Mouse (Mus musculus): ENCODE measurements around the gene Ddx31. TPM values are rescaled to one million over a fixed set of nuclear protein-coding genes. Genes with fewer than 3 reads are reported as not detected.

Gene Ddx31
- 13.2 and 17.1 TPM in 2 replicates for polyA plus RNA-seq (2015; fragmentation: Nextera tagmentation; extraction: Ambion mirVana)

DNA sequence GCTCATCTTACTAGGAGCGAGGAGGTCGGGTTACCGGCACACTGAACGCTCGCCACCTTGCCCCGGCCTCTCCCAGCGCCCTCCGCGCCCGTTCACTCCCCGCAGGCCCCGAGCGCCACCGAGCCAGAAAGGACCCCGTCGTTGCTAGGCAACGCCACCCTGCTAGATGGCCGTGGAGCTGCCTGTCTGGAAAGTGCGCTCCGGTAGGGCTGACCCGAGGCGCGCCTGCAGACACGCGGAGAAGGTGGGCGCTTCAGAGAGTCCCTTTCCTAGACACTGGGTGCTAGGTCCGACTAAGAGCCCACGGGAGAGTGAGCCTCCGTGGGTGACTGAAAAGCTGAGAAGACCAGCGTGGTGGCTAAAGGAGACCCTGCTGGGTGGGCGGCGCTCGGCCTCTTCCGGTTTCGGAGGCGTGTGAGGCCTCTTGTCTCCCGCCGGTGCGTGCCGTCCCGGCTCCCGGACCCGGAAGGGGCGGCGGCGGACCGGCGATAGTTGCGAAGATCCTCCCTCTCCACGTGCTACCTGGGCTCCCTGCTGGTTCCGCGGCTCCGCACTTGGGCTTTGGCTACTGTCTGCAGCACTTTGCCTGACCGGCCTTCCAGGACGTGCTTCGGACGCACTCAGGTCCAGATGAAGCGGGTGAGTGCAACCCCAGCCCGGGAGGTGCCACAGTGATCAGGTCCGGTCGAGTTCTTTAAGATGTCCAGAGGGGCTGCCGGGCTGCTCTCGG lies at the start of gene Ddx31, which contains the start of gene Gtf3c4:
TSS of gene Ddx31 (plus strand) at position 185 of the 730 bp plus-strand sequence.
TSS of gene Gtf3c4 (minus strand) at position 139 of the 730 bp plus-strand sequence.
- peak; percentile 98 for ATAC-seq
- Histone ChIP-seq H3K27me3 (replicated peaks; ENCODE audit: control insufficient read depth, insufficient read depth, low read length) (no peaks in the 10 kb centered on the region), H3K36me3 (ENCODE audit: control insufficient read depth, insufficient read depth, low read length) (peaks cover 2% of the 10 kb centered on the region; the same call in 1 of the 2 replicates), H3K27ac (ENCODE audit: low read depth, low read length) (peak within 1 kb of the TSS; percentile 89), H3K4me3 (ENCODE audit: low read length) (peak within 1 kb of the TSS; percentile 82), H3K4me1 (ENCODE audit: control insufficient read depth, insufficient read depth, low read depth, low read length) (peaks cover 40% of the 10 kb centered on the region), H3K9me3 (ENCODE audit: control insufficient read depth, low read length) (no peaks in the 10 kb centered on the region), H3K4me2 (ENCODE audit: low read length) (peak within 1 kb of the TSS; percentile 98), H3K9ac (ENCODE audit: low read depth, low read length) (peak within 1 kb of the TSS; percentile 91)
- WGBS: under 1% methylated on average over 63 of the region's 63 CpGs

DNA sequence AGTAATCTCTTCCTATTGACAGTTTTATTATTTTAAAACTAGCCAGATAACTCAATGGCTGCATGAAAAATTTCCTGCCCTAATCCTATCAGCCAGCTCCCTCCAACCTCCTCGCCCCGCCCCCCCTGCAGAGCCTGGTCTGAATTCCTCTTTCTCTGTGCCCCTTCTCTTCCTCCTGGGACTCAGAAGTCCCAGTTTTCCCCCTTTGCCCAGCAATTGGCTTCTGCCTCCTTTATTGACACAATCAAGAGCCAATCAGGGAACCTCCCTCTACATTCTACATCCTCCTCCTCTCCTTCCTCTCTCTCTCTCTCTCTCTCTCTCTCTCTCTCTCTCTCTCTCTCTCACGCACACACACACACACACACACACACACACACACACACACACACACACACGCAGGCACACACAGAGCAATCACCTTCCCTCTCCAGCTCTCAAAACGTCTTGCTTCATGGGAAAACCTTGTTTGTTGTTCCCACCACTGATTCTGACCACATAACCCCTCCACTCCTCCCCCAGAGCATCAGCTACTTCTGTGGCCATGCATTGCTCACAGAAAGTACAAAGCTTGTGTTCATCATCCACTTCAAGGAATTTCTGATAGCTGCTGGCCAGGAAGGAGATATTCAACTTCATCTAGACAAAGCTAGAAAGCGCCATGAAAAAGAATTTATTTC lies 47.1 kb upstream of the Ddx31 start:
- H3K27me3 ChIP-seq (replicated peaks; ENCODE audit: control insufficient read depth, insufficient read depth, low read length): no peaks in the 10 kb centered on the region
- no peaks in the 10 kb centered on the region for H3K36me3 ChIP-seq (ENCODE audit: control insufficient read depth, insufficient read depth, low read length)
- peak; percentile 90 for ATAC-seq
- H3K4me2 ChIP-seq (ENCODE audit: low read length): peak overlapping the region; percentile 50
- no peaks in the 10 kb centered on the region for H3K9me3 ChIP-seq (ENCODE audit: control insufficient read depth, low read length)
- 25% methylated on average over 5 of the region's 6 CpGs for WGBS
- H3K4me1 ChIP-seq (ENCODE audit: control insufficient read depth, insufficient read depth, low read depth, low read length): peaks cover 9% of the 10 kb centered on the region
- no peak overlapping the region for H3K4me3 ChIP-seq (ENCODE audit: low read length)
- H3K9ac ChIP-seq (ENCODE audit: low read depth, low read length): no peak overlapping the region
- H3K27ac ChIP-seq (ENCODE audit: low read depth, low read length): no peak overlapping the region

DNA sequence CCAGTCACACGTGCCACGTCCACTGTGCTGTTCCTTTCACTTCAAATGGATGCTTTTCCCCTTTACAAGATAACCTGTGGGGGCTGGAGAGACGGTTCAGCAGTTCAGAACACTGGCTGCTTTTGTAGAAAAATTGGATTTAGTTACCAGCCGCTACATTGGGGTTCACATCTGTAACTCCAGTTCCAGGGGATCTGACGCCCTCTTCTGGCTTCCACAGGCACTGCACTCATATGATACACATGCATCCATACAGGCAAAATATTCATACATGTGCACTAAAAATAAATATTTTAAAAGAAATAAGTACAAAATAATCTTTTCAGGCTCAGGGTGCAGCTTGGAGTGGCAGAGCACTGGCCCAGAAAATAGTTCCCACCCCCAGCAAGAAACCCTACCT lies 45.6 kb upstream of the Ddx31 start:
- H3K4me2 ChIP-seq (ENCODE audit: low read length): no peak overlapping the region
- no peak overlapping the region for H3K9ac ChIP-seq (ENCODE audit: low read depth, low read length)
- WGBS: 77% methylated on average over 5 of the region's 5 CpGs
- H3K4me3 ChIP-seq (ENCODE audit: low read length): no peak overlapping the region
- no peak overlapping the region for H3K27ac ChIP-seq (ENCODE audit: low read depth, low read length)
- no peaks in the 10 kb centered on the region for H3K27me3 ChIP-seq (replicated peaks; ENCODE audit: control insufficient read depth, insufficient read depth, low read length)
- H3K9me3 ChIP-seq (ENCODE audit: control insufficient read depth, low read length): no peaks in the 10 kb centered on the region
- ATAC-seq: no peak
- no peaks in the 10 kb centered on the region for H3K36me3 ChIP-seq (ENCODE audit: control insufficient read depth, insufficient read depth, low read length)
- peaks cover 11% of the 10 kb centered on the region for H3K4me1 ChIP-seq (ENCODE audit: control insufficient read depth, insufficient read depth, low read depth, low read length)

DNA sequence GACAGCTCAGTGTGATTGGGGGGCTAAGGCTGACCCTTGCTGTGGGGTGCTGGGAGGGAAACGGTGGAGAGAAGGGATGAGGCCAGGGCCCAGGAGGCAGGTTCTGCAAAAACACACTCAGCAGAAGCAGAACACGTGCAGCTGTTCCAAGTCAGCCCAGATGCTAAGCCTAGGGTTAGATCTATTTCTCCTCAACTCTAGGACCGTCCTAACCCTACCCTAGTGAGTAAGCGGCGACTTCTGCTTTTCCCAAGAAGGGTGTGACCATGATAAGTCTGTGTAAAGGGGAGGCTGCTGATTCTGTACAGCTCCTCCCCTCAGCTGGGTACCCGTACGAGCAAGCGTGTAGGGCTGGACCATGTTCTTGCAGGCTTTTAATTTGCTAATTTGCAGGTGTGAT lies 43.9 kb upstream of the Ddx31 start:
- Histone ChIP-seq H3K9ac (ENCODE audit: low read depth, low read length) (no peak overlapping the region), H3K27ac (ENCODE audit: low read depth, low read length) (no peak overlapping the region), H3K4me2 (ENCODE audit: low read length) (no peak overlapping the region), H3K4me3 (ENCODE audit: low read length) (no peak overlapping the region), H3K9me3 (ENCODE audit: control insufficient read depth, low read length) (no peaks in the 10 kb centered on the region), H3K27me3 (replicated peaks; ENCODE audit: control insufficient read depth, insufficient read depth, low read length) (no peaks in the 10 kb centered on the region), H3K4me1 (ENCODE audit: control insufficient read depth, insufficient read depth, low read depth, low read length) (peaks cover 11% of the 10 kb centered on the region), H3K36me3 (ENCODE audit: control insufficient read depth, insufficient read depth, low read length) (no peaks in the 10 kb centered on the region)
- ATAC-seq: no peak
- WGBS: 77% methylated on average over 8 of the region's 8 CpGs

DNA sequence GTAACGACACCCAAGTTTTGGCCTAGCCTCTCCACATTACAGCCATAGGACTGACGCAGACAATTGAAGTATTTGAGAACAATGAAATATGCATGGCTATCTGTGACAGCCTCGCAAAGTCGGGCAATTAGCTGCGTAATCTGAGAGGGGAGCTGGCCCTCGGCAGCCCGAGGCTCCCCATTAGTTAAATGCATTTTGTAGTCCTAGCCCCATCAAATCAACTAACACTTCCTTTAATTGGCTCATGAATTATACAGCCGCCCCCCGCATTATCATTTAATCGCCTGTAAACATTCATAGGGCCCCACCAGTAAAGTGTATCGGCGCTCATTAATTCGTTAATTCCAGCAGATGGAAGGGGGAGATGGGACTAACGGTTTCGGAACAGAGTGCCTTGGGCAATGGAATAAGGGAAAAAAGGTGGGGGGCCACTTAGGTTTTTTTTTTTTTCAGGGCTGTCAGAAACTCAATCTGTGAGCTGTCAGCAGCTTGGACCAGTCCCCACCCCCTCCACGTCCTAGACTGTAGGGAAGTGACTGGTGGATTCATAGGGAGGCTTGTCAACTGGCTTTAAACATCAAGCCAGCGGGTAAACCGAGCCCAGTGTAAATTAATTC lies 42.6 kb upstream of the Ddx31 start:
- no peak overlapping the region for H3K4me3 ChIP-seq (ENCODE audit: low read length)
- H3K4me2 ChIP-seq (ENCODE audit: low read length): peak overlapping the region; percentile 22; the same call in 1 of the 2 replicates
- no peaks in the 10 kb centered on the region for H3K27me3 ChIP-seq (replicated peaks; ENCODE audit: control insufficient read depth, insufficient read depth, low read length)
- H3K9ac ChIP-seq (ENCODE audit: low read depth, low read length): no peak overlapping the region
- no peak overlapping the region; the same call in 1 of the 2 replicates for H3K27ac ChIP-seq (ENCODE audit: low read depth, low read length)
- H3K9me3 ChIP-seq (ENCODE audit: control insufficient read depth, low read length): no peaks in the 10 kb centered on the region
- WGBS: 21% methylated on average over 18 of the region's 18 CpGs
- peak; percentile 62; the same call in 1 of the 2 replicates for ATAC-seq
- peaks cover 10% of the 10 kb centered on the region for H3K4me1 ChIP-seq (ENCODE audit: control insufficient read depth, insufficient read depth, low read depth, low read length)
- H3K36me3 ChIP-seq (ENCODE audit: control insufficient read depth, insufficient read depth, low read length): no peaks in the 10 kb centered on the region

DNA sequence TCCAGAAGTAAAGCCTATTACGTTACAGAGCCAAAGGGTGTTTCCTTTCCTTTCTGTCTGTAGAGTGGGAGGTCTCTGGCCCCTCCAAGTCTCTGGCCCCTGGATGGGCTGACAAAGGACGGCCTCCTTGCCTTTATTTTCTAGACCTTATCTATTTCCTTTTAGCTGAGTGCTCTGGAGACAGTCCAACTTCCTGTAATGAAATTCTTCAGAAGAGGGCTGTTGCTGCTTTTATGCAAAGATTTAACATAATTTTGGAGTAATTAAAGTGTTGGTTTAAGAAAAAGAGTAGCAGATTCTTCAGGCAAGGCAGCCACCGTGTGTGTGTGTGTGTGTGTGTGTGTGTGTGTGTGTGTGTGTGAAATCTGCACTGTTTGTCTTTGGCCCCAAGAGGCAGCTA lies 41.8 kb upstream of the Ddx31 start:
- no peak overlapping the region for H3K9ac ChIP-seq (ENCODE audit: low read depth, low read length)
- H3K9me3 ChIP-seq (ENCODE audit: control insufficient read depth, low read length): no peaks in the 10 kb centered on the region
- 24% methylated on average over 3 of the region's 3 CpGs for WGBS
- H3K4me2 ChIP-seq (ENCODE audit: low read length): no peak overlapping the region
- no peaks in the 10 kb centered on the region for H3K27me3 ChIP-seq (replicated peaks; ENCODE audit: control insufficient read depth, insufficient read depth, low read length)
- H3K4me3 ChIP-seq (ENCODE audit: low read length): no peak overlapping the region
- no peak for ATAC-seq
- H3K36me3 ChIP-seq (ENCODE audit: control insufficient read depth, insufficient read depth, low read length): no peaks in the 10 kb centered on the region
- peaks cover 8% of the 10 kb centered on the region for H3K4me1 ChIP-seq (ENCODE audit: control insufficient read depth, insufficient read depth, low read depth, low read length)
- H3K27ac ChIP-seq (ENCODE audit: low read depth, low read length): no peak overlapping the region

DNA sequence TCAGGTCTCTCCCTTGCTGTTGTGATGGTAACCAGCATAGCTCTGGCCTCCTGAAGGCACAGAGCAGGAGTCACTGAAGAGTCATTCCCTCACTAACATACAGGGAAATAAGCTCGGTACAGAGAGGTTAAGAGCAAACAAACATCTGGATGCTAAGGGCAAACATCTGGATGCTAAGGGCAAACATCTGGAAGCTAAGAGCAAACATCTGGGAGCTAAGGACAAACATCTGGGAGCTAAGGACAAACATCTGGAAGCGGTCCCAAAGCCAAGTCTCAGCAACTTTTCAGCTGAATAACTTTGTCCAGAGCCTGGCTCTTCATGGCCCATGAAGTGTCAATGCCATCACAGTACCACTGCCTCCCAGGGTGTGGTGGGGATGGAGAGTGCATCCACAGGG lies 40.6 kb upstream of the Ddx31 start:
- Histone ChIP-seq H3K4me2 (ENCODE audit: low read length) (no peak overlapping the region), H3K4me1 (ENCODE audit: control insufficient read depth, insufficient read depth, low read depth, low read length) (peaks cover 8% of the 10 kb centered on the region), H3K4me3 (ENCODE audit: low read length) (no peak overlapping the region), H3K27me3 (replicated peaks; ENCODE audit: control insufficient read depth, insufficient read depth, low read length) (no peaks in the 10 kb centered on the region), H3K9ac (ENCODE audit: low read depth, low read length) (no peak overlapping the region), H3K9me3 (ENCODE audit: control insufficient read depth, low read length) (no peaks in the 10 kb centered on the region), H3K27ac (ENCODE audit: low read depth, low read length) (no peak overlapping the region), H3K36me3 (ENCODE audit: control insufficient read depth, insufficient read depth, low read length) (no peaks in the 10 kb centered on the region)
- no peak for ATAC-seq
- WGBS: 78% methylated on average over 2 of the region's 2 CpGs

DNA sequence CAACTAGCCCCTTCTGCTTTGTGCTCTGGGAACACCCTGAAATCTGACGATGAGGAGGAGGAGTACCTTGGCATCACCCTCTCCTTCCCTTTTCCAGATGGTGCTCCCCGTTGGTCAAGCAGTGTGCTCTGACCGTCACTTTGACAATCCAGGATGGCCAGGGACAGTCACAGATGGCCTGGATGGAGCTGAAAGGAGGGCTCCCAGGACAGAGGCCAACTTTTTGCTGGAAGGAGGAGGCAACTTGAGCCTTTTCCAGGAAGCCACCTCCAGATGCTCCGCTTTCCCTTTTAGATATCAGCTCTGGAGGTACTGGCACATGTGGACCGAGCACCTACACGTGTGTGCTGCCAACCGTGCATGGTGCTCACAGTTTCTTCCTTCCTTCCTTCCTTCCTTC lies 36.8 kb upstream of the Ddx31 start:
- Histone ChIP-seq H3K4me1 (ENCODE audit: control insufficient read depth, insufficient read depth, low read depth, low read length) (no peaks in the 10 kb centered on the region), H3K27me3 (replicated peaks; ENCODE audit: control insufficient read depth, insufficient read depth, low read length) (no peaks in the 10 kb centered on the region), H3K4me2 (ENCODE audit: low read length) (no peak overlapping the region), H3K9me3 (ENCODE audit: control insufficient read depth, low read length) (no peaks in the 10 kb centered on the region), H3K27ac (ENCODE audit: low read depth, low read length) (no peak overlapping the region), H3K4me3 (ENCODE audit: low read length) (no peak overlapping the region), H3K9ac (ENCODE audit: low read depth, low read length) (no peak overlapping the region), H3K36me3 (ENCODE audit: control insufficient read depth, insufficient read depth, low read length) (no peaks in the 10 kb centered on the region)
- no peak for ATAC-seq
- WGBS: 73% methylated on average over 7 of the region's 7 CpGs

DNA sequence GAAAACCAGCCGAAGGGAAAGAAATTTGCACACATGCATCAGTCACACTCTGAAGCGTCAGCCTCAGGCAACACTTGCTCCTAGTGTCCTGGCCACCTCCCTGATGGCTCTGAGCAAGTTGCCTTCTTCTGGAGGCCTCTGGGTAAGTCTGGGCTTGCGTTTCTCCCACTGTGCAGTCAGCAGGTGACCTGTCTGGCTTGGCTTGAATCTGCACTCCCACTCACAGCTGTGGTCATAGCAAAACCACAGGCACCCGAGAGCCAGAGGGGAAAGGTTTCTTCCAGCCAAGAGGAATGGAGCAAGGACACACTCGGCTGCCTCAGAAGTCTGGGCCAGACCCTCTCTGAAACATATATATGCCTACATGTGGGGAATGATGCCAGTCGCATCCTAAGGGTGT lies 31.4 kb upstream of the Ddx31 start:
- Histone ChIP-seq H3K9me3 (ENCODE audit: control insufficient read depth, low read length) (no peaks in the 10 kb centered on the region), H3K4me1 (ENCODE audit: control insufficient read depth, insufficient read depth, low read depth, low read length) (no peaks in the 10 kb centered on the region), H3K4me3 (ENCODE audit: low read length) (no peak overlapping the region), H3K9ac (ENCODE audit: low read depth, low read length) (no peak overlapping the region), H3K4me2 (ENCODE audit: low read length) (no peak overlapping the region), H3K27ac (ENCODE audit: low read depth, low read length) (no peak overlapping the region), H3K36me3 (ENCODE audit: control insufficient read depth, insufficient read depth, low read length) (no peaks in the 10 kb centered on the region), H3K27me3 (replicated peaks; ENCODE audit: control insufficient read depth, insufficient read depth, low read length) (no peaks in the 10 kb centered on the region)
- WGBS: 83% methylated on average over 6 of the region's 6 CpGs
- ATAC-seq: no peak

All from hindbrain, embryonic 16.5 days (tissue).